Mouse (Mus musculus): ENCODE results near the gene Masp2. TPM values are rescaled to one million over a fixed set of nuclear protein-coding genes. Genes with fewer than 3 reads are reported as not detected.

Gene Masp2
- total and polyA plus RNA-seq, 2 experiments from 2014 or later, result not detected

GRCm38 (mm10) chr4:148654701-148655398 is 52.5 kb downstream of the Masp2 start:
- ATAC-seq (ENCODE audit: insufficient read depth, low read depth) (0 out of 2 replicates have a peak, but pooled peaks have one; percentile 41), DNase-seq (ENCODE audit: low spot score) (no peak)
- Histone ChIP-seq H3K4me1 (ENCODE audit: control insufficient read depth, insufficient read depth) (no peaks in the 10 kb centered on the region), H3K4me2 (ENCODE audit: low read depth, low read length) (no peak overlapping the region), H3K27me3 (ENCODE audit: control insufficient read depth, insufficient read depth, low read length) (no peaks in the 10 kb centered on the region), H3K9ac (replicated peaks; ENCODE audit: low read depth, low read length) (no peak overlapping the region), H3K36me3 (replicated peaks; ENCODE audit: control insufficient read depth, insufficient read depth, low read length) (no peaks in the 10 kb centered on the region), H3K9me3 (replicated peaks; ENCODE audit: control insufficient read depth, low read length) (no peaks in the 10 kb centered on the region), H3K4me3 (ENCODE audit: low read depth, low read length) (no peak overlapping the region), H3K27ac (ENCODE audit: low read depth) (no peak overlapping the region)
- WGBS, result 86% methylated on average over 18 of the region's 18 CpGs
- TF ChIP-seq EP300 (IDR thresholded peaks at IDR 0.05; ENCODE audit: low read depth) (no peak), CTCF (IDR thresholded peaks at IDR 0.05; ENCODE audit: low read depth) (peak; percentile 59)

DNA sequence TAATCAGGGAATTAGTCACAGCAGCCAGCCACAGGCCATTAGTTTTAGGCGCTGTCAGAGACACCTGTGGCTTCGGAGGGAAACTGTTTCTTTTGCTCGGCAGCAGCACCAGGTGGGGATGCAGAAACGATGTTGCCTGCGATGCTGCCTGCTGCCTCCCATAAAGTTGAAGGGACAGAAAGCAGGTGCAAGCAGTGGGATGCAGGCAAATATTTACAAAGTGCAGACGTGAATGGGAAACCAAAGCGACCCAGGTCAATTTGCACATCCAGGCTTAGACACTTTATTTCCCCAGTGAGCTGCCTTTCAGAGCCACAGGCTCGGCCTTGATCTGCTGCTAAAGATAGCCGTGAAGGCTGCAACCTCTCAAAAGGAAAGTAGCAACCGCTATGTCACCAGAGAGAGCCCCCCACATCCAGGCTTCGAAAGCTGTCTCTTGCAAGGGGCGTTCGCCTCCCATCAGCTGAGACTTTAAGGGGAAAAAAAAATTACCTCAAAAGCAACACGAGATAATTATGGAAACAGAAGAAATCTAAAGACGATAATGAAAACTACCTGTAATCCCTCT is 54.4 kb downstream of the Masp2 start:
- TF ChIP-seq CTCF (IDR thresholded peaks at IDR 0.05; ENCODE audit: low read depth) (no peak), EP300 (IDR thresholded peaks at IDR 0.05; ENCODE audit: low read depth) (no peak)
- ATAC-seq (ENCODE audit: insufficient read depth, low read depth), result no peak
- Histone ChIP-seq H3K4me3 (ENCODE audit: low read depth, low read length) (no peak overlapping the region), H3K4me2 (ENCODE audit: low read depth, low read length) (peak overlapping the region; percentile 42), H3K4me1 (ENCODE audit: control insufficient read depth, insufficient read depth) (no peaks in the 10 kb centered on the region), H3K9ac (replicated peaks; ENCODE audit: low read depth, low read length) (no peak overlapping the region), H3K27me3 (ENCODE audit: control insufficient read depth, insufficient read depth, low read length) (no peaks in the 10 kb centered on the region), H3K36me3 (replicated peaks; ENCODE audit: control insufficient read depth, insufficient read depth, low read length) (no peaks in the 10 kb centered on the region), H3K9me3 (replicated peaks; ENCODE audit: control insufficient read depth, low read length) (no peaks in the 10 kb centered on the region), H3K27ac (ENCODE audit: low read depth) (peak overlapping the region; percentile 64; the same call in 1 of the 2 replicates)
- DNase-seq (ENCODE audit: low spot score), result no peak
- 30% methylated on average over 15 of the region's 15 CpGs for WGBS

DNA sequence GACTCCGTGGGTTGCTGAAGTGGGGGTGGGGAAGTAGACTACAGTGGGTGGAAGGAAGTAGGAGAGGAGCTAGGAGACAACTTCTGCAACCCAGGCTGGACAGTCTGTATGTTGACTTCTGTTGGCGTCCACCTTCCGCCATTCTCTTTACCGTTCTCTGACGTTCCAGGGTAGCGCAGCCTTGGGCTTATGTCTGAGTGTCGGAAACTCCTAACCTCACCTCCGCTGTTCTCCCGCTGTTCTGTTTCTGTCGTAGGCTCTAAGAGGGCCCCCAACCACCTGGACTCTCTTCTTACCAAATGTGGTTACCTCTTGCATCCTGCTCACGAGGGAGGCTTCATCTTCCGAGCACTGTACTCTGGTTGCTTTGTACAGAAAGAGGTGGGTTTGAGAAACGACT is 55.4 kb downstream of the Masp2 start:
- 79% methylated on average over 13 of the region's 13 CpGs for WGBS
- peak overlapping the region; percentile 64; the same call in 1 of the 2 replicates for H3K27ac ChIP-seq (ENCODE audit: low read depth)
- no peak overlapping the region for H3K4me3 ChIP-seq (ENCODE audit: low read depth, low read length)
- no peak for ATAC-seq (ENCODE audit: insufficient read depth, low read depth)
- no peaks in the 10 kb centered on the region for H3K9me3 ChIP-seq (replicated peaks; ENCODE audit: control insufficient read depth, low read length)
- H3K9ac ChIP-seq (replicated peaks; ENCODE audit: low read depth, low read length), result no peak overlapping the region
- DNase-seq (ENCODE audit: low spot score), result no peak
- no peaks in the 10 kb centered on the region for H3K27me3 ChIP-seq (ENCODE audit: control insufficient read depth, insufficient read depth, low read length)
- no peaks in the 10 kb centered on the region for H3K36me3 ChIP-seq (replicated peaks; ENCODE audit: control insufficient read depth, insufficient read depth, low read length)
- H3K4me2 ChIP-seq (ENCODE audit: low read depth, low read length), result peak overlapping the region; percentile 42; the same call in 1 of the 2 replicates
- no peaks in the 10 kb centered on the region for H3K4me1 ChIP-seq (ENCODE audit: control insufficient read depth, insufficient read depth)
- TF ChIP-seq CTCF (IDR thresholded peaks at IDR 0.05; ENCODE audit: low read depth) (no peak), EP300 (IDR thresholded peaks at IDR 0.05; ENCODE audit: low read depth) (no peak)

- Histone ChIP-seq H3K27me3 (ENCODE audit: control insufficient read depth, insufficient read depth, low read length) (no peaks in the 10 kb centered on the region), H3K9ac (replicated peaks; ENCODE audit: low read depth, low read length) (no peak overlapping the region), H3K4me1 (ENCODE audit: control insufficient read depth, insufficient read depth) (no peaks in the 10 kb centered on the region), H3K4me2 (ENCODE audit: low read depth, low read length) (no peak overlapping the region), H3K36me3 (replicated peaks; ENCODE audit: control insufficient read depth, insufficient read depth, low read length) (no peaks in the 10 kb centered on the region), H3K9me3 (replicated peaks; ENCODE audit: control insufficient read depth, low read length) (no peaks in the 10 kb centered on the region), H3K27ac (ENCODE audit: low read depth) (no peak overlapping the region), H3K4me3 (ENCODE audit: low read depth, low read length) (no peak overlapping the region)
- no peak for ATAC-seq (ENCODE audit: insufficient read depth, low read depth)
- DNase-seq (ENCODE audit: low spot score), result no peak
- WGBS, result 57% methylated on average over 3 of the region's 3 CpGs
- TF ChIP-seq CTCF (IDR thresholded peaks at IDR 0.05; ENCODE audit: low read depth) (no peak), EP300 (IDR thresholded peaks at IDR 0.05; ENCODE audit: low read depth) (no peak)
Observed at GRCm38 (mm10) chr4:148660174-148660573, 57.8 kb downstream of the Masp2 start.

- DNase-seq (ENCODE audit: low spot score) (peak; percentile 57), ATAC-seq (ENCODE audit: insufficient read depth, low read depth) (peak; percentile 53)
- Histone ChIP-seq H3K9me3 (replicated peaks; ENCODE audit: control insufficient read depth, low read length) (no peaks in the 10 kb centered on the region), H3K4me1 (ENCODE audit: control insufficient read depth, insufficient read depth) (0 out of 2 replicates have a peak, but pooled peaks cover 5% of the 10 kb centered on the region), H3K27me3 (ENCODE audit: control insufficient read depth, insufficient read depth, low read length) (no peaks in the 10 kb centered on the region), H3K36me3 (replicated peaks; ENCODE audit: control insufficient read depth, insufficient read depth, low read length) (no peaks in the 10 kb centered on the region), H3K4me2 (ENCODE audit: low read depth, low read length) (peak overlapping the region; percentile 45), H3K9ac (replicated peaks; ENCODE audit: low read depth, low read length) (no peak overlapping the region), H3K4me3 (ENCODE audit: low read depth, low read length) (no peak overlapping the region), H3K27ac (ENCODE audit: low read depth) (peak overlapping the region; percentile 7)
- WGBS, result 27% methylated on average over 21 of the region's 21 CpGs
- TF ChIP-seq EP300 (IDR thresholded peaks at IDR 0.05; ENCODE audit: low read depth), result no peak
- TF ChIP-seq CTCF (IDR thresholded peaks at IDR 0.05; ENCODE audit: low read depth), result peak; percentile 78
Observed at GRCm38 (mm10) chr4:148662168-148662965, 60.0 kb downstream of the Masp2 start.

Measured in heart, postnatal 0 days (tissue).